Mouse (Mus musculus): Measurements from ENCODE around the gene Cux2. TPM values are rescaled to one million over a fixed set of nuclear protein-coding genes. Genes with fewer than 3 reads are reported as not detected.
A peak's percentile ranks its signal among the peaks of the same experiment; 100 is the strongest.

Cux2 gene
- total RNA-seq (2021): 100 to 1,000 TPM; 187 to 216 TPM

GRCm38 (mm10) chr5:122050017-122050831 is at the start of gene Cux2:
Gene Cux2 (minus strand): TSS chr5:122050102.
- peak; percentile 71 to 80 for DNase-seq (ENCODE audit: low spot score in 2 of 2)
- intact Hi-C loops (cut with DNase I): loop anchor here (5.0 kb wide), 1 partner anchor 37 kb away; no protein-coding TSS in a partner anchor

- intact Hi-C loops (cut with DNase I): no loop called here
- no peak for DNase-seq (ENCODE audit: low spot score in 2 of 2)
Measured at GRCm38 (mm10) chr5:122094439-122094838, 44.5 kb upstream of the Cux2 start.

GRCm38 (mm10) chr5:122093734-122094133 is 43.8 kb upstream of the Cux2 start:
- intact Hi-C loops (cut with DNase I): no loop called here
- no peak for DNase-seq (ENCODE audit: low spot score in 2 of 2)

GRCm38 (mm10) chr5:122092794-122093193 is 42.9 kb upstream of the Cux2 start:
- intact Hi-C loops (cut with DNase I): no loop called here
- no peak for DNase-seq (ENCODE audit: low spot score in 2 of 2)

- intact Hi-C loops (cut with DNase I): no loop called here
- no peak for DNase-seq (ENCODE audit: low spot score in 2 of 2)
Measured at GRCm38 (mm10) chr5:122091070-122091469, 41.2 kb upstream of the Cux2 start.

GRCm38 (mm10) chr5:122089664-122090063 is 39.8 kb upstream of the Cux2 start:
- DNase-seq (ENCODE audit: low spot score in 2 of 2): no peak
- intact Hi-C loops (cut with DNase I): loop anchor here (1.0 to 5.0 kb wide), 4 partner anchors 37 to 217 kb away; partner anchors contain the start of gene Cux2

- peak; percentile 85 to 89 for DNase-seq (ENCODE audit: low spot score in 2 of 2)
- intact Hi-C loops (cut with DNase I): loop anchor here (1.0 to 5.0 kb wide), 4 partner anchors 37 to 217 kb away; partner anchors contain the start of gene Cux2
Measured at GRCm38 (mm10) chr5:122088917-122089316, 39.0 kb upstream of the Cux2 start.

GRCm38 (mm10) chr5:122086121-122086520 is 36.2 kb upstream of the Cux2 start:
- intact Hi-C loops (cut with DNase I): loop anchor here (5.0 kb wide), 2 partner anchors 34 to 194 kb away; partner anchors contain the start of gene Cux2
- DNase-seq (ENCODE audit: low spot score in 2 of 2): no peak

- DNase-seq (ENCODE audit: low spot score in 2 of 2): no peak
- intact Hi-C loops (cut with DNase I): loop anchor here (5.0 kb wide), 2 partner anchors 33 to 193 kb away; partner anchors contain the start of gene Cux2
Measured at GRCm38 (mm10) chr5:122085291-122085690, 35.4 kb upstream of the Cux2 start.

GRCm38 (mm10) chr5:122084470-122084869 is 34.6 kb upstream of the Cux2 start:
- intact Hi-C loops (cut with DNase I): no loop called here

GRCm38 (mm10) chr5:122083282-122083681 is 33.4 kb upstream of the Cux2 start:
- no peak for DNase-seq (ENCODE audit: low spot score in 2 of 2)
- intact Hi-C loops (cut with DNase I): no loop called here

More at GRCm38 (mm10) chr5:122084470-122084869, 34.6 kb upstream of the Cux2 start:
- DNase-seq (ENCODE audit: low spot score in 2 of 2): no peak

GRCm38 (mm10) chr5:122081471-122081870 is 31.6 kb upstream of the Cux2 start:
- no peak for DNase-seq (ENCODE audit: low spot score in 2 of 2)
- intact Hi-C loops (cut with DNase I): no loop called here

- intact Hi-C loops (cut with DNase I): no loop called here
- peak; percentile 80 to 81 for DNase-seq (ENCODE audit: low spot score in 2 of 2)
Measured at GRCm38 (mm10) chr5:122080930-122081329, 31.0 kb upstream of the Cux2 start.

GRCm38 (mm10) chr5:122079796-122080195 is 29.9 kb upstream of the Cux2 start:
- intact Hi-C loops (cut with DNase I): no loop called here
- no peak for DNase-seq (ENCODE audit: low spot score in 2 of 2)

- no peak for DNase-seq (ENCODE audit: low spot score in 2 of 2)
- intact Hi-C loops (cut with DNase I): no loop called here
Measured at GRCm38 (mm10) chr5:122077244-122077643, 27.3 kb upstream of the Cux2 start.

- intact Hi-C loops (cut with DNase I): no loop called here
- no peak for DNase-seq (ENCODE audit: low spot score in 2 of 2)
Measured at GRCm38 (mm10) chr5:122075736-122076135, 25.8 kb upstream of the Cux2 start.

- intact Hi-C loops (cut with DNase I): no loop called here
- no peak for DNase-seq (ENCODE audit: low spot score in 2 of 2)
Measured at GRCm38 (mm10) chr5:122071997-122072396, 22.1 kb upstream of the Cux2 start.

GRCm38 (mm10) chr5:122070963-122071800 is 21.3 kb upstream of the Cux2 start:
- no peak for DNase-seq (ENCODE audit: low spot score in 2 of 2)
- intact Hi-C loops (cut with DNase I): no loop called here

GRCm38 (mm10) chr5:122068563-122068962 is 18.7 kb upstream of the Cux2 start:
- intact Hi-C loops (cut with DNase I): no loop called here
- peak in 1 of 2 experiments; percentile 48 for DNase-seq (ENCODE audit: low spot score in 2 of 2)
